Mouse (Mus musculus): Measurements from ENCODE around the gene Six5. TPM values are rescaled to one million over a fixed set of nuclear protein-coding genes. Genes with fewer than 3 reads are reported as not detected.
"Not testable (repeated sequence)": the region's sequence is repeated elsewhere in the genome, so short reads cannot be mapped to it uniquely, and the experiment has no call there.

Gene Six5
- polyA plus RNA-seq, 1 experiment, result 39.6 TPM

- Histone ChIP-seq H3K4me3 (replicated peaks; ENCODE audit: extremely low read depth, low read depth, low read length) (no peak within 1 kb of the TSS), H3K4me1 (ENCODE audit: control insufficient read depth, insufficient read depth, low read length) (no peaks in the 10 kb centered on the region)
- no peak for DNase-seq
- peak; percentile 42 for TF ChIP-seq CTCF (IDR thresholded peaks at IDR 0.05; ENCODE audit: insufficient read depth, low read length)
- TF ChIP-seq POLR2A (IDR thresholded peaks at IDR 0.05; ENCODE audit: borderline replicate concordance, extremely low read depth, low read depth, low read length), result no peak
- WGBS, result 51% methylated on average over 33 of the region's 33 CpGs
These were observed 40.2 kb upstream of the Six5 start, which contains the start of gene Rsph6a for GRCm38 (mm10) chr7:19054047-19054776. Rsph6a (plus strand) TSS chr7:19054690.

DNA sequence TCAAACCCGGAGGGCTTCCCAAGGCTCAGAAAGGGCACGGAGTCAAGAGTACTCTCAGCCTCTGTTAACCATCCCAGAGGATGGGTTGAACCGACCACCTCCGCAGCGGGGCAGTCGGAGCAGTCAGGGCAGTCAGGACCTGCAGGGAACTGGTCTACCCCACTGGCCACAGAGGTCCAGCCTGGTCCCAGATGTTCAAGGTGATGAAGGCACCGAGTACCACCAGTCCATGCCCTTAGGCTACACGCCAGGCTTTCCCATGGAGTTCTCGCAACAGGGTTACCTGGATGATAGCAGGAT, 39.7 kb upstream of the Six5 start:
- no peak overlapping the region for H3K4me3 ChIP-seq (replicated peaks; ENCODE audit: extremely low read depth, low read depth, low read length)
- DNase-seq, result no peak
- WGBS, result 77% methylated on average over 9 of the region's 9 CpGs
- no peaks in the 10 kb centered on the region for H3K4me1 ChIP-seq (ENCODE audit: control insufficient read depth, insufficient read depth, low read length)
- TF ChIP-seq CTCF (IDR thresholded peaks at IDR 0.05; ENCODE audit: insufficient read depth, low read length) (no peak), POLR2A (IDR thresholded peaks at IDR 0.05; ENCODE audit: borderline replicate concordance, extremely low read depth, low read depth, low read length) (no peak)

DNA sequence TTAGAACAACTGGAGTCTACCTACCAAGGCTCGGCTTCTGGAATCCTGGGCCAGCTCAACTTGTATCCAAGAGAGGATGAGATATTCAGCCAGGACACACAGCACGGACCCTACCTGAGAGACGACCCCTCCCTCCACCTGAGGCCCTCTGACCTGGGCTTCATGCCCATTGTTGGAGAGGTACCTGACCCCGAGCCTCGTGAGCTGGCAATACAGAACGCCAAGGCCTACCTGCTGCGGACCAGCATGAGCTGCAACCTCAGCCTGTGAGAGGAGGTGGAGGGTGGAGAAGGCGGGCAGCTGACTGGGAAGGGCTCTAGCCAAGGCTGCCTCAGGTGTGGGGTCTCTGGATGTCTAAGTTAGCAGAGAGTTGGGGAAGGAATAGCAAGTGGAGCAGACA, 39.3 kb upstream of the Six5 start:
- no peak for DNase-seq
- WGBS, result 85% methylated on average over 8 of the region's 8 CpGs
- no peak for TF ChIP-seq CTCF (IDR thresholded peaks at IDR 0.05; ENCODE audit: insufficient read depth, low read length)
- TF ChIP-seq POLR2A (IDR thresholded peaks at IDR 0.05; ENCODE audit: borderline replicate concordance, extremely low read depth, low read depth, low read length), result no peak
- H3K4me1 ChIP-seq (ENCODE audit: control insufficient read depth, insufficient read depth, low read length), result no peaks in the 10 kb centered on the region
- no peak overlapping the region for H3K4me3 ChIP-seq (replicated peaks; ENCODE audit: extremely low read depth, low read depth, low read length)

DNA sequence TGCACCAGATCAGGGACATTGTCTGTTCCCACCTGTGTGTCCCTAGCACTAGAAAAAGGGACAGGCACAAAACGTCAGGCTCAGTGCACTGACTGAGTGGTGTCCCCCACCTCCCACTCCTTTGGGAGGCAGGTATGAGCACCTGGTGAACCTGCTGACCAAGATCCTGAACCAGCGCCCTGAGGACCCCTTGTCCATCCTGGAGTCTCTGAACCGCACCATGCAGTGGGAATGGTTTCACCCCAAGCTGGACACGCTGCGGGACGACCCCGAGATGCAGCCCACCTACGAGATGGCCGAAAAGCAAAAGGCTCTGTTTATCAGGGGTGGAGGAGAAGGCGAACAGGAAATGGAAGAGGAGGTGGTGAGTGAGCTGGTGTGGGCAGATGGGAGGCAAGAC, 37.0 kb upstream of the Six5 start:
- TF ChIP-seq CTCF (IDR thresholded peaks at IDR 0.05; ENCODE audit: insufficient read depth, low read length), result no peak
- no peak for TF ChIP-seq POLR2A (IDR thresholded peaks at IDR 0.05; ENCODE audit: borderline replicate concordance, extremely low read depth, low read depth, low read length)
- Histone ChIP-seq H3K4me3 (replicated peaks; ENCODE audit: extremely low read depth, low read depth, low read length) (no peak overlapping the region), H3K4me1 (ENCODE audit: control insufficient read depth, insufficient read depth, low read length) (no peaks in the 10 kb centered on the region)
- WGBS, result 66% methylated on average over 10 of the region's 10 CpGs
- DNase-seq, result no peak

GRCm38 (mm10) chr7:19065896-19066295, 28.5 kb upstream of the Six5 start:
- H3K4me1 ChIP-seq (ENCODE audit: control insufficient read depth, insufficient read depth, low read length), result no peaks in the 10 kb centered on the region
- H3K4me3 ChIP-seq (replicated peaks; ENCODE audit: extremely low read depth, low read depth, low read length), result no peak overlapping the region
- 49% methylated on average over 13 of the region's 13 CpGs for WGBS
- DNase-seq, result no peak
- TF ChIP-seq POLR2A (IDR thresholded peaks at IDR 0.05; ENCODE audit: borderline replicate concordance, extremely low read depth, low read depth, low read length), result no peak
- TF ChIP-seq CTCF (IDR thresholded peaks at IDR 0.05; ENCODE audit: insufficient read depth, low read length), result no peak

DNA sequence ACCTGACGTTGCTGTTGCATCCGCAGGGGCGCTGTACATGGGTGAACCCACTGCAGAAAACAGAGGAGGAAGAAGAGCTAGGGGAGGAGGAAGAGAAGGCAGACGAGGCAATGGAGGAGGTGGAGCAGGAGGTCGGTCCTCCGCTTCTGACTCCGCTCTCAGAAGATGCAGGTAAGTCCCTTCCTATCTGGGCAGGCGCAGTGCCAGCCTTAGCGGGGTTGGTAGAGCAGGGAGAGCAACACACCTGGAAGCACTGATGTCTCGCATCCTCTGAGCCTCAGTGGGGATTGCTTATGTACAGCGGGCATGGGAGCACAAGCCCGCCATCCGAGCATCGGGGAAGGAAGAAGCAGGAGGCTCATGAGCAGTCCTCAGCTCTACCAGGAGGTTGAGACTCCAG, 27.3 kb upstream of the Six5 start:
- TF ChIP-seq POLR2A (IDR thresholded peaks at IDR 0.05; ENCODE audit: borderline replicate concordance, extremely low read depth, low read depth, low read length), result no peak
- no peak for TF ChIP-seq CTCF (IDR thresholded peaks at IDR 0.05; ENCODE audit: insufficient read depth, low read length)
- Histone ChIP-seq H3K4me1 (ENCODE audit: control insufficient read depth, insufficient read depth, low read length) (no peaks in the 10 kb centered on the region), H3K4me3 (replicated peaks; ENCODE audit: extremely low read depth, low read depth, low read length) (no peak overlapping the region)
- DNase-seq, result no peak
- WGBS, result 39% methylated on average over 14 of the region's 14 CpGs

GRCm38 (mm10) chr7:19067935-19068334, 26.5 kb upstream of the Six5 start:
- no peaks in the 10 kb centered on the region for H3K4me1 ChIP-seq (ENCODE audit: control insufficient read depth, insufficient read depth, low read length)
- no peak for DNase-seq
- 63% methylated on average over 13 of the region's 14 CpGs for WGBS
- TF ChIP-seq CTCF (IDR thresholded peaks at IDR 0.05; ENCODE audit: insufficient read depth, low read length) (no peak), POLR2A (IDR thresholded peaks at IDR 0.05; ENCODE audit: borderline replicate concordance, extremely low read depth, low read depth, low read length) (no peak)
- no peak overlapping the region for H3K4me3 ChIP-seq (replicated peaks; ENCODE audit: extremely low read depth, low read depth, low read length)

DNA sequence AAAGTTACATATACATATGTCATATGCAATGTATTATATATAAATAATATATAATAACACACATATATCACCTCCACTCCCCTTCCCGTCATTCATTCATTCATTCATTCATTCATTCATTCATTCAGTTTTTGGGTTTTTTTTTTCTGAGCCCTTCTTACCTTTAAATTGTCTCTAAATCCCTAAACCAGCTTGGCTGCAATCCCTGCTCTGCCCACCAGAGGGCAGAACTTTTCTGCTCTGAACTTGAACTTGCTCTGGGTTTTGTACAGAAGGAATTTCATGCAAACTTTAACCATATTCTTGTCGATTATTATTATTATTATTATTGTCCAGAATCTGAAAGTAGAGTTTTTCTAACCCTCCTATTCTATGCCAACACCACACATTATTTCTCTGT, 25.7 kb upstream of the Six5 start:
- WGBS, result 1% methylated on average over 2 of the region's 2 CpGs
- peak; percentile 72 for DNase-seq
- TF ChIP-seq POLR2A (IDR thresholded peaks at IDR 0.05; ENCODE audit: borderline replicate concordance, extremely low read depth, low read depth, low read length), result no peak
- TF ChIP-seq CTCF (IDR thresholded peaks at IDR 0.05; ENCODE audit: insufficient read depth, low read length), result peak; percentile 79

DNA sequence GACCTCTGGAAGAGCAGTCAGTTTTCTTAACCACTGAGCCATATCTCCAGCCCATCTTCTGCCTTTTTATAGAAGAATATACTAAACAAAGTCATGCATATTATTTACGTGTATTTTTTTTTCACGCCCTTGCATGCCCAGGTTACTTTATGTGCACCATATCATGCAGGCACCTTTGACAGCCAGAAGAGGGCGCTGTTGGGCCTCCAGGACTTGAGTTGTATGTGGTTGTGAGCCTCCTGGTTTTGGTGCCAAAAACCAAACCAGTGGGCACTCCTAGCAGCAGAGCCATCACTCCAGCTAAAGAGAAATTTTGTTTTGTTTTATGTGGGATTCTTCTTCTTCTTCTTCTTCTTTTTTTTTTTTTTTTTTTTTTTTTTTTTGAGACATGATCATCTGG, 24.9 kb upstream of the Six5 start:
- DNase-seq, result no peak
- no peak for TF ChIP-seq POLR2A (IDR thresholded peaks at IDR 0.05; ENCODE audit: borderline replicate concordance, extremely low read depth, low read depth, low read length)
- peak; percentile 51 for TF ChIP-seq CTCF (IDR thresholded peaks at IDR 0.05; ENCODE audit: insufficient read depth, low read length)
- no peaks in the 10 kb centered on the region for H3K4me1 ChIP-seq (ENCODE audit: control insufficient read depth, insufficient read depth, low read length)
- H3K4me3 ChIP-seq (replicated peaks; ENCODE audit: extremely low read depth, low read depth, low read length), result no peak overlapping the region
- WGBS, result 49% methylated on average over 3 of the region's 3 CpGs

More for the DNA sequence above, 25.7 kb upstream of the Six5 start:
- Histone ChIP-seq H3K4me3 (replicated peaks; ENCODE audit: extremely low read depth, low read depth, low read length) (no peak overlapping the region), H3K4me1 (ENCODE audit: control insufficient read depth, insufficient read depth, low read length) (no peaks in the 10 kb centered on the region)

- not testable (repeated sequence) for H3K4me1 ChIP-seq (ENCODE audit: control insufficient read depth, insufficient read depth, low read length); DNase-seq; H3K4me3 ChIP-seq (replicated peaks; ENCODE audit: extremely low read depth, low read depth, low read length)
- WGBS, result 44% methylated on average over 3 of the region's 3 CpGs
These were observed 23.4 kb upstream of the Six5 start for GRCm38 (mm10) chr7:19071024-19071423.

All from lung, adult 2 months (tissue).